Mouse (Mus musculus) lung, embryonic 16.5 days (tissue): Measurements from ENCODE around the gene Tex9. TPM values are rescaled to one million over a fixed set of nuclear protein-coding genes. Genes with fewer than 3 reads are reported as not detected.

Experiments used
- ATAC-seq: fragments of 200-750 bp; cut with Nextera tagmentation; 2 replicates; pipeline ENCODE4 v1.8.0; 2017; ENCODE audit warnings: low read depth, mild to moderate bottlenecking, moderate library complexity
- H3K27ac ChIP-seq: fragments of 300-500 bp; sonication (generic); 2 replicates; pipeline ENCODE4 v1.5.1; 2014; ENCODE audit warnings: mild to moderate bottlenecking, control low read depth, low read length
- H3K27me3 ChIP-seq: fragments of 300-500 bp; sonication (generic); 2 replicates; pipeline ENCODE4 v1.6.1; 2014; ENCODE audit warnings: low read depth, low read length, mixed read lengths; ENCODE audit not compliant: control insufficient read depth, insufficient read depth
- H3K36me3 ChIP-seq: fragments of 300-500 bp; sonication (generic); 2 replicates; pipeline ENCODE4 v1.6.1; 2014; ENCODE audit warnings: low read length; ENCODE audit not compliant: control insufficient read depth, insufficient read depth
- H3K4me1 ChIP-seq: fragments of 300-500 bp; sonication (generic); replicated peaks from 2 replicates; pipeline ENCODE4 v1.6.1; 2014; ENCODE audit warnings: low read length, mixed read lengths; ENCODE audit not compliant: control insufficient read depth, insufficient read depth
- H3K4me2 ChIP-seq: fragments of 300-500 bp; sonication (generic); 2 replicates; pipeline ENCODE4 v1.6.1; 2014; ENCODE audit warnings: low read depth, low read length, control low read depth
- H3K4me3 ChIP-seq: fragments of 300-500 bp; sonication (generic); 2 replicates; pipeline ENCODE4 v1.5.1; 2014; ENCODE audit warnings: mild to moderate bottlenecking, low read length, control low read depth
- H3K9ac ChIP-seq: fragments of 300-500 bp; sonication (generic); 2 replicates; pipeline ENCODE4 v1.6.1; 2014; ENCODE audit warnings: low read length, control low read depth
- H3K9me3 ChIP-seq: fragments of 300-500 bp; sonication (generic); 2 replicates; pipeline ENCODE4 v1.6.1; 2016; ENCODE audit warnings: low read length; ENCODE audit not compliant: control insufficient read depth
- WGBS: fragments of 180-500 bp; shearing (Covaris S2); extraction: QIAGEN DNeasy Blood & Tissue Kit; methylation state at CpG from one replicate; pipeline ENCODE4 v1.1.7; 2014; 5-methylcytosine and 5-hydroxymethylcytosine counted together
- polyA plus RNA-seq: library from polyadenylated mRNA; unstranded; fragments of >200 nt; fragmentation: Nextera tagmentation; extraction: Ambion mirVana; gene quantifications from 2 replicates; pipeline ENCODE4 v1.2.1, GENCODE M21; 2015

Tex9 gene
- polyA plus RNA-seq, result 23.5 and 26.5 TPM in 2 replicates

- Histone ChIP-seq H3K27me3 (no peaks in the 10 kb centered on the region), H3K9ac (peak within 1 kb of the TSS; percentile 69), H3K27ac (peak within 1 kb of the TSS; percentile 41), H3K4me2 (peak within 1 kb of the TSS; percentile 86), H3K36me3 (no peaks in the 10 kb centered on the region), H3K4me3 (peak within 1 kb of the TSS; percentile 77), H3K4me1 (peaks cover 7% of the 10 kb centered on the region), H3K9me3 (no peaks in the 10 kb centered on the region)
- peak; percentile 60 for ATAC-seq
- 6% methylated on average over 6 of the region's 6 CpGs for WGBS
These were observed at the start of gene Tex9 for GRCm38 (mm10) chr9:72492194-72492565. TSS of gene Tex9 (minus strand) at chr9:72492212.

- WGBS, result 57% methylated on average over 1 of the region's 1 CpGs
- ATAC-seq, result no peak
- Histone ChIP-seq H3K27me3 (no peaks in the 10 kb centered on the region), H3K36me3 (no peaks in the 10 kb centered on the region), H3K9ac (no peak overlapping the region), H3K9me3 (no peaks in the 10 kb centered on the region), H3K4me1 (no peaks in the 10 kb centered on the region), H3K4me2 (no peak overlapping the region), H3K27ac (no peak overlapping the region), H3K4me3 (no peak overlapping the region)
These were observed 45.1 kb upstream of the Tex9 start for GRCm38 (mm10) chr9:72537086-72537485.

DNA sequence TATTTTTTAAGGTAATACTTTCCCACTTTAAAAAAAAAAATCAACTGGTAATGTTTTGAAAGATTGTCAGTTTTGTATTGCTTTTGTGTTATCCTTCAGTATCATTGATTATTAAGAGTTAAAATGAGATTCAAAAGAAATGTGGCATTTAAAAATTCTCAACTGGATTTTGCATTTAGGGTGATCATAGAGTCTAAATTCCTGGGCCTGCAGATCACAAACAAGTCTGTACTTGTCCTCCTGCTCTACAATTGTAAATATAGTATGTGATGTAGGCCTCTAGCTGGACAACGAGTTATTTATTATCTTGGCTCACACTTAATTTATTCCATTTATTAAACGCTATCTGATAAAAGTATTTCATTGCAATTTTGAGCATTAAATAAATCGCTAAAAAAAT, 43.4 kb upstream of the Tex9 start:
- no peaks in the 10 kb centered on the region for H3K36me3 ChIP-seq
- no peak for ATAC-seq
- no peak overlapping the region for H3K4me3 ChIP-seq
- H3K27me3 ChIP-seq, result no peaks in the 10 kb centered on the region
- 57% methylated on average over 3 of the region's 3 CpGs for WGBS
- H3K9me3 ChIP-seq, result no peaks in the 10 kb centered on the region
- H3K4me2 ChIP-seq, result no peak overlapping the region
- no peak overlapping the region for H3K9ac ChIP-seq
- no peak overlapping the region for H3K27ac ChIP-seq
- peaks cover 11% of the 10 kb centered on the region for H3K4me1 ChIP-seq

GRCm38 (mm10) chr9:72534985-72535384, 43.0 kb upstream of the Tex9 start:
- ATAC-seq, result no peak
- H3K9me3 ChIP-seq, result no peaks in the 10 kb centered on the region
- H3K4me1 ChIP-seq, result peaks cover 11% of the 10 kb centered on the region
- 73% methylated on average over 2 of the region's 2 CpGs for WGBS
- no peak overlapping the region for H3K4me3 ChIP-seq
- H3K9ac ChIP-seq, result no peak overlapping the region
- no peaks in the 10 kb centered on the region for H3K27me3 ChIP-seq
- H3K27ac ChIP-seq, result no peak overlapping the region
- no peaks in the 10 kb centered on the region for H3K36me3 ChIP-seq
- no peak overlapping the region for H3K4me2 ChIP-seq

GRCm38 (mm10) chr9:72533089-72533415, 41.0 kb upstream of the Tex9 start:
- 0% methylated on average over 2 of the region's 2 CpGs for WGBS

GRCm38 (mm10) chr9:72532381-72533088, 40.5 kb upstream of the Tex9 start:
- Histone ChIP-seq H3K27me3 (no peaks in the 10 kb centered on the region), H3K9me3 (no peaks in the 10 kb centered on the region), H3K36me3 (no peaks in the 10 kb centered on the region), H3K4me2 (peak overlapping the region; percentile 83), H3K4me3 (peak overlapping the region; percentile 93), H3K4me1 (peaks cover 11% of the 10 kb centered on the region), H3K9ac (peak overlapping the region; percentile 97), H3K27ac (peak overlapping the region; percentile 99)
- WGBS, result under 1% methylated on average over 45 of the region's 55 CpGs
- ATAC-seq, result peak; percentile 36

More at GRCm38 (mm10) chr9:72533089-72533415, 41.0 kb upstream of the Tex9 start:
- peak overlapping the region; percentile 83 for H3K4me2 ChIP-seq
- H3K4me3 ChIP-seq, result peak overlapping the region; percentile 93
- peak overlapping the region; percentile 97 for H3K9ac ChIP-seq
- peaks cover 11% of the 10 kb centered on the region for H3K4me1 ChIP-seq
- no peaks in the 10 kb centered on the region for H3K9me3 ChIP-seq
- no peaks in the 10 kb centered on the region for H3K36me3 ChIP-seq
- no peaks in the 10 kb centered on the region for H3K27me3 ChIP-seq
- no peak for ATAC-seq
- H3K27ac ChIP-seq, result peak overlapping the region; percentile 99

DNA sequence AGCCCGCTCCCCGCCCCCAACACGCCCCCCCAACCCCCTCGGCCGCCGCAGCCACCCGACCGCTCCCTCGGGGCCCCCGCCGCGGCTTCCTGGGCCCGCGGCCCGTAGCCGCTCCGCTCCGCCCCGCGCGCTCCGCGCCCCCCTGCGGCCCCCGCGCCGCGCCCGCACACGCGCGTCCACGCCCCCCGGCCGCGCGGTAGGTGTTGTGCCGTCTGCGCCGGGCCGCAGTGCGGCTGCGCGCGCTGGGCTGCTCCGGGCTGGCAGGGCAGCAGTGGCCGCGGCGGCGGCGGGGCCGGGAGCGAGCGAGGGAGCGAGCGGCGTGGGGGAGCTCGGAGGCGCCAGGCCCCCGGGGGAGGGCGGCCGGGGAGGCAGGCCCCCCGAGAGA, 40.0 kb upstream of the Tex9 start, which contains the start of gene Rfx7:
Gene Rfx7, plus strand, starts transcription at position 245 of the 385 bp plus-strand sequence.
- 0% methylated on average over 20 of the region's 63 CpGs for WGBS
- H3K9ac ChIP-seq, result peak within 1 kb of the TSS; percentile 97
- H3K36me3 ChIP-seq, result no peaks in the 10 kb centered on the region
- peak within 1 kb of the TSS; percentile 83 for H3K4me2 ChIP-seq
- H3K9me3 ChIP-seq, result no peaks in the 10 kb centered on the region
- peak; percentile 92 for ATAC-seq
- no peaks in the 10 kb centered on the region for H3K27me3 ChIP-seq
- H3K4me3 ChIP-seq, result peak within 1 kb of the TSS; percentile 93
- H3K4me1 ChIP-seq, result peaks cover 11% of the 10 kb centered on the region
- peak within 1 kb of the TSS; percentile 99 for H3K27ac ChIP-seq

GRCm38 (mm10) chr9:72531291-72531995, 39.4 kb upstream of the Tex9 start:
- Histone ChIP-seq H3K9me3 (no peaks in the 10 kb centered on the region), H3K4me2 (peak overlapping the region; percentile 83), H3K27me3 (no peaks in the 10 kb centered on the region), H3K9ac (peak overlapping the region; percentile 97), H3K36me3 (no peaks in the 10 kb centered on the region), H3K4me1 (peaks cover 11% of the 10 kb centered on the region), H3K4me3 (peak overlapping the region; percentile 93), H3K27ac (peak overlapping the region; percentile 99)
- ATAC-seq, result peak; percentile 90
- WGBS, result 2% methylated on average over 35 of the region's 35 CpGs

- no peaks in the 10 kb centered on the region for H3K27me3 ChIP-seq
- peak overlapping the region; percentile 93 for H3K4me3 ChIP-seq
- H3K36me3 ChIP-seq, result no peaks in the 10 kb centered on the region
- peak overlapping the region; percentile 83 for H3K4me2 ChIP-seq
- peak overlapping the region; percentile 97 for H3K9ac ChIP-seq
- H3K9me3 ChIP-seq, result no peaks in the 10 kb centered on the region
- peaks cover 11% of the 10 kb centered on the region for H3K4me1 ChIP-seq
- no peak for ATAC-seq
- H3K27ac ChIP-seq, result peak overlapping the region; percentile 99
- 30% methylated on average over 4 of the region's 4 CpGs for WGBS
These were observed 38.8 kb upstream of the Tex9 start for GRCm38 (mm10) chr9:72530824-72531223.
